Mouse (Mus musculus): ENCODE data around the gene Hist1h3h. TPM values are rescaled to one million over a fixed set of nuclear protein-coding genes. Genes with fewer than 3 reads are reported as not detected.
A peak's percentile ranks its signal among the peaks of the same experiment; 100 is the strongest.

The Hist1h3h gene
- total and polyA plus RNA-seq, 3 experiments: 18.6 to 1,657 (median 21.7) TPM

- peak overlapping the region; percentile 85; the same call in 1 of the 2 replicates for H3K27ac ChIP-seq (ENCODE audit: insufficient read depth, low read depth)
Observed at GRCm38 (mm10) chr13:21751417-21751816, 34.0 kb downstream of the Hist1h3h start.

GRCm38 (mm10) chr13:21751827-21752226, 34.4 kb downstream of the Hist1h3h start:
- Histone ChIP-seq H3K79me2 (replicated peaks; ENCODE audit: control insufficient read depth, extremely low read depth, insufficient read depth, poor library complexity, severe bottlenecking) (no peaks in the 10 kb centered on the region), H3K27ac (ENCODE audit: insufficient read depth, low read depth) (peak overlapping the region; percentile 85), H3K27me3 (replicated peaks) (no peaks in the 10 kb centered on the region), H3K4me2 (ENCODE audit: insufficient read depth, low read depth, poor library complexity, severe bottlenecking) (peak overlapping the region; percentile 82; the same call in 1 of the 2 replicates), H3K9ac (ENCODE audit: insufficient read depth, low read depth) (peak overlapping the region; percentile 92), H3K4me3 (replicated peaks in 1 of 3; ENCODE audit: low read depth in 2 of 3, low read length in 2 of 3, poor library complexity in 1 of 3) (no peak overlapping the region), H3K4me1 (ENCODE audit: control insufficient read depth in 1 of 2, insufficient read depth in 2 of 2) (peaks cover 0 to 26% of the 10 kb centered on the region in 2 experiments; a peak in 2 of 4 replicates), H3K36me3 (replicated peaks in 1 of 2; ENCODE audit: control insufficient read depth in 1 of 2, insufficient read depth in 1 of 2, low read length in 1 of 2) (no peaks in the 10 kb centered on the region), H3K9me3 (replicated peaks; ENCODE audit: low read length) (no peaks in the 10 kb centered on the region)
- DNase-seq (ENCODE audit: extremely low read depth): peak; percentile 57
- dilution Hi-C loops (cut with MboI; ENCODE audit: extremely low pct_ligation_motif_present, extremely low pct_unique_long_range_greater_than_20kb, low sequenced_read_pairs): no loop called here
- in situ Hi-C loops (cut with MboI; ENCODE audit: low pct_ligation_motif_present, low pct_unique_long_range_greater_than_20kb, low sequenced_read_pairs): no loop called here
- TF ChIP-seq MEF2A (IDR thresholded peaks at IDR 0.05; ENCODE audit: borderline replicate concordance, low read depth, low read length) (peak; percentile 42; the same call in 1 of the 2 replicates), ZKSCAN1 (IDR thresholded peaks at IDR 0.05; ENCODE audit: borderline replicate concordance, low read depth, low read length) (no peak)

More at GRCm38 (mm10) chr13:21751417-21751816, 34.0 kb downstream of the Hist1h3h start:
- Histone ChIP-seq H3K4me1 (ENCODE audit: control insufficient read depth in 1 of 2, insufficient read depth in 2 of 2) (peaks cover 0 to 26% of the 10 kb centered on the region in 2 experiments; a peak in 2 of 4 replicates), H3K79me2 (replicated peaks; ENCODE audit: control insufficient read depth, extremely low read depth, insufficient read depth, poor library complexity, severe bottlenecking) (no peaks in the 10 kb centered on the region), H3K9ac (ENCODE audit: insufficient read depth, low read depth) (peak overlapping the region; percentile 92), H3K27me3 (replicated peaks) (no peaks in the 10 kb centered on the region), H3K9me3 (replicated peaks; ENCODE audit: low read length) (no peaks in the 10 kb centered on the region), H3K36me3 (replicated peaks in 1 of 2; ENCODE audit: control insufficient read depth in 1 of 2, insufficient read depth in 1 of 2, low read length in 1 of 2) (no peaks in the 10 kb centered on the region), H3K4me2 (ENCODE audit: insufficient read depth, low read depth, poor library complexity, severe bottlenecking) (0 out of 2 replicates have a peak overlapping the region, but pooled peaks have one; percentile 82), H3K4me3 (replicated peaks in 1 of 3; ENCODE audit: low read depth in 2 of 3, low read length in 2 of 3, poor library complexity in 1 of 3) (no peak overlapping the region)
- in situ Hi-C loops (cut with MboI; ENCODE audit: low pct_ligation_motif_present, low pct_unique_long_range_greater_than_20kb, low sequenced_read_pairs) (no loop called here), dilution Hi-C loops (cut with MboI; ENCODE audit: extremely low pct_ligation_motif_present, extremely low pct_unique_long_range_greater_than_20kb, low sequenced_read_pairs) (no loop called here)
- DNase-seq (ENCODE audit: extremely low read depth): peak; percentile 33
- TF ChIP-seq SMC3 (IDR thresholded peaks at IDR 0.05; ENCODE audit: low read depth, low read length): no peak

- peak overlapping the region in 1 of 3 experiments; percentile 3 for H3K4me3 ChIP-seq (replicated peaks in 1 of 3; ENCODE audit: low read depth in 2 of 3, low read length in 2 of 3, poor library complexity in 1 of 3)
- H3K9me3 ChIP-seq (replicated peaks; ENCODE audit: low read length): no peaks in the 10 kb centered on the region
- H3K4me1 ChIP-seq (ENCODE audit: control insufficient read depth in 1 of 2, insufficient read depth in 2 of 2): peaks cover 0 to 26% of the 10 kb centered on the region in 2 experiments; a peak in 2 of 4 replicates
- no peaks in the 10 kb centered on the region for H3K27me3 ChIP-seq (replicated peaks)
- dilution Hi-C loops (cut with MboI; ENCODE audit: extremely low pct_ligation_motif_present, extremely low pct_unique_long_range_greater_than_20kb, low sequenced_read_pairs) (no loop called here), in situ Hi-C loops (cut with MboI; ENCODE audit: low pct_ligation_motif_present, low pct_unique_long_range_greater_than_20kb, low sequenced_read_pairs) (no loop called here)
- H3K9ac ChIP-seq (ENCODE audit: insufficient read depth, low read depth): peak overlapping the region; percentile 92
- H3K27ac ChIP-seq (ENCODE audit: insufficient read depth, low read depth): peak overlapping the region; percentile 85
- peak; percentile 51 for DNase-seq (ENCODE audit: extremely low read depth)
- no peaks in the 10 kb centered on the region for H3K79me2 ChIP-seq (replicated peaks; ENCODE audit: control insufficient read depth, extremely low read depth, insufficient read depth, poor library complexity, severe bottlenecking)
- no peaks in the 10 kb centered on the region for H3K36me3 ChIP-seq (replicated peaks in 1 of 2; ENCODE audit: control insufficient read depth in 1 of 2, insufficient read depth in 1 of 2, low read length in 1 of 2)
- H3K4me2 ChIP-seq (ENCODE audit: insufficient read depth, low read depth, poor library complexity, severe bottlenecking): peak overlapping the region; percentile 82; the same call in 1 of the 2 replicates
- 0 out of 2 replicates have a peak, but pooled peaks have one; percentile 11 for TF ChIP-seq TBP (conservative IDR thresholded peaks at IDR 0.05; ENCODE audit: low read depth, low read length)
- no peak for TF ChIP-seq CHD1 (IDR thresholded peaks at IDR 0.05; ENCODE audit: low read depth, low read length)
Observed at GRCm38 (mm10) chr13:21752356-21752755, 34.9 kb downstream of the Hist1h3h start.

Measured in CH12.LX (cell line).